Mouse (Mus musculus) liver, embryonic 14.5 days (tissue): ENCODE measurements around the gene Chaf1a. TPM values are rescaled to one million over a fixed set of nuclear protein-coding genes. Genes with fewer than 3 reads are reported as not detected.
A peak's percentile ranks its signal among the peaks of the same experiment; 100 is the strongest.
"Not testable (repeated sequence)": the region's sequence is repeated elsewhere in the genome, so short reads cannot be mapped to it uniquely, and the experiment has no call there.

Source experiments
- ATAC-seq: fragments of 200-750 bp; cut with Nextera tagmentation; 2 replicates; pipeline ENCODE4 v1.8.0; 2017; ENCODE audit warnings: moderate number of reproducible peaks, mild to moderate bottlenecking, moderate library complexity; ENCODE audit not compliant: insufficient read depth
- DNase-seq, 3 experiments: peaks; one replicate each; pipeline ENCODE4 v3.0.0-alpha.2; 2012 to 2013; ENCODE audit warnings: low read depth in 3 of 3, low spot score in 3 of 3
- H3K27ac ChIP-seq: fragments of 300-500 bp; sonication (generic); 2 replicates; pipeline ENCODE4 v1.5.1; 2014; ENCODE audit warnings: moderate library complexity, mild to moderate bottlenecking, control low read depth, inconsistent platforms
- H3K27me3 ChIP-seq: fragments of 300-500 bp; sonication (generic); 2 replicates; pipeline ENCODE4 v1.6.1; 2014; ENCODE audit warnings: mild to moderate bottlenecking, low read length, moderate library complexity; ENCODE audit not compliant: control insufficient read depth, insufficient read depth
- H3K36me3 ChIP-seq: fragments of 300-500 bp; sonication (generic); replicated peaks from 2 replicates; pipeline ENCODE4 v1.6.1; 2014; ENCODE audit warnings: low read depth; ENCODE audit not compliant: control insufficient read depth, insufficient read depth
- H3K4me1 ChIP-seq, 2 experiments: fragments of 200-500 bp in 1 of 2; fragments of 300-500 bp in 1 of 2; sonication (generic) in 1 of 2; replicated peaks; 2 replicates each; pipeline ENCODE4 v1.6.1; 2012 to 2014; ENCODE audit warnings: antibody characterized with exemption in 1 of 2, inconsistent platforms in 1 of 2, low read length in 1 of 2; ENCODE audit not compliant: control insufficient read depth in 2 of 2, insufficient read depth in 2 of 2
- H3K4me2 ChIP-seq: fragments of 300-500 bp; sonication (generic); 2 replicates; pipeline ENCODE4 v1.6.1; 2014; ENCODE audit warnings: low read depth, mild to moderate bottlenecking, control low read depth, moderate library complexity
- H3K4me3 ChIP-seq, 2 experiments: fragments of 200-500 bp in 1 of 2; fragments of 300-500 bp in 1 of 2; sonication (generic) in 1 of 2; 2 replicates each; pipeline ENCODE4 v1.5.1; 2012 to 2014; ENCODE audit warnings: low read depth in 2 of 2, low read length in 2 of 2, mild to moderate bottlenecking in 2 of 2, control low read depth in 1 of 2, inconsistent platforms in 1 of 2, moderate library complexity in 1 of 2; ENCODE audit not compliant: insufficient read depth in 1 of 2
- H3K9ac ChIP-seq: fragments of 300-500 bp; sonication (generic); replicated peaks from 2 replicates; pipeline ENCODE4 v1.6.1; 2014; ENCODE audit warnings: mild to moderate bottlenecking, control low read depth, moderate library complexity
- H3K9me3 ChIP-seq: fragments of 300-500 bp; sonication (generic); 2 replicates; pipeline ENCODE4 v1.6.1; 2016; ENCODE audit warnings: low read length, mixed read lengths; ENCODE audit not compliant: control insufficient read depth
- CTCF ChIP-seq: IDR thresholded peaks from 2 replicates; pipeline ENCODE4 v1.5.1; 2016; ENCODE audit warnings: antibody characterized with exemption, low read depth, control low read depth
- EP300 ChIP-seq: IDR thresholded peaks from 2 replicates; pipeline ENCODE4 v1.6.1; 2016; ENCODE audit warnings: antibody characterized with exemption, low read depth
- WGBS: fragments of 180-500 bp; shearing (Covaris S2); extraction: QIAGEN DNeasy Blood & Tissue Kit; methylation state at CpG from one replicate; pipeline ENCODE4 v1.1.7; 2014; ENCODE audit not compliant: insufficient replicate concordance; 5-methylcytosine and 5-hydroxymethylcytosine counted together
- polyA plus RNA-seq, 2 experiments: library from polyadenylated mRNA; depleted of rRNA in 1 of 2; stranded (reverse) in 1 of 2; unstranded in 1 of 2; fragments of >200 nt; fragmentation: Nextera tagmentation in 1 of 2; extraction: Ambion mirVana in 1 of 2; gene quantifications; 2 replicates each; pipeline versions ENCODE4 v1.2.1 to v1.2.3; 2012 to 2014

The Chaf1a gene
- polyA plus RNA-seq, 2 experiments, result 10.2 to 14.6 TPM

GRCm38 (mm10) chr17:56054938-56055337 is 14.7 kb downstream of the Chaf1a start:
- Histone ChIP-seq H3K9me3 (no peaks in the 10 kb centered on the region), H3K9ac (no peak overlapping the region), H3K4me3 (no peak overlapping the region), H3K4me1 (no peaks in the 10 kb centered on the region), H3K27ac (no peak overlapping the region), H3K27me3 (no peaks in the 10 kb centered on the region), H3K4me2 (no peak overlapping the region), H3K36me3 (peaks cover 69% of the 10 kb centered on the region)
- DNase-seq, result no peak
- no peak for ATAC-seq
- TF ChIP-seq CTCF, result no peak
- no peak for TF ChIP-seq EP300

GRCm38 (mm10) chr17:56055945-56056678 is 15.9 kb downstream of the Chaf1a start:
- Histone ChIP-seq H3K9ac (no peak overlapping the region), H3K36me3 (peaks cover 69% of the 10 kb centered on the region), H3K4me2 (no peak overlapping the region), H3K4me1 (no peaks in the 10 kb centered on the region), H3K9me3 (no peaks in the 10 kb centered on the region), H3K27ac (no peak overlapping the region), H3K27me3 (no peaks in the 10 kb centered on the region), H3K4me3 (no peak overlapping the region)
- TF ChIP-seq EP300 (no peak), CTCF (no peak)
- ATAC-seq (peak; percentile 24; the same call in 1 of the 2 replicates), DNase-seq (no peak)
- 50% methylated on average over 4 of the region's 4 CpGs for WGBS

GRCm38 (mm10) chr17:56057381-56058120 is 17.3 kb downstream of the Chaf1a start:
- no peak for ATAC-seq
- Histone ChIP-seq H3K9ac (no peak overlapping the region), H3K4me1 (no peaks in the 10 kb centered on the region), H3K9me3 (no peaks in the 10 kb centered on the region), H3K27ac (no peak overlapping the region), H3K4me3 (no peak overlapping the region), H3K36me3 (peaks cover 75% of the 10 kb centered on the region), H3K27me3 (no peaks in the 10 kb centered on the region), H3K4me2 (no peak overlapping the region)
- no peak for TF ChIP-seq CTCF
- TF ChIP-seq EP300, result no peak
- 90% methylated on average over 11 of the region's 11 CpGs for WGBS
- no peak for DNase-seq

GRCm38 (mm10) chr17:56062081-56062480 is 21.8 kb downstream of the Chaf1a start:
- ATAC-seq, result no peak
- H3K27ac ChIP-seq, result no peak overlapping the region
- H3K9me3 ChIP-seq, result no peaks in the 10 kb centered on the region
- no peak overlapping the region for H3K4me2 ChIP-seq
- WGBS, result 87% methylated on average over 7 of the region's 7 CpGs
- TF ChIP-seq CTCF, result no peak
- TF ChIP-seq EP300, result no peak
- no peaks in the 10 kb centered on the region for H3K4me1 ChIP-seq
- H3K9ac ChIP-seq, result no peak overlapping the region
- DNase-seq, result no peak
- H3K27me3 ChIP-seq, result no peaks in the 10 kb centered on the region
- no peak overlapping the region for H3K4me3 ChIP-seq
- peaks cover 99% of the 10 kb centered on the region for H3K36me3 ChIP-seq

GRCm38 (mm10) chr17:56065715-56066114 is 25.5 kb downstream of the Chaf1a start:
- not testable (repeated sequence) for DNase-seq, H3K4me2 ChIP-seq, H3K4me1 ChIP-seq, H3K27ac ChIP-seq, H3K4me3 ChIP-seq, H3K27me3 ChIP-seq, H3K9ac ChIP-seq, H3K9me3 ChIP-seq, ATAC-seq
- 77% methylated on average over 6 of the region's 6 CpGs for WGBS
- H3K36me3 ChIP-seq, result peaks cover 97% of the 10 kb centered on the region
- TF ChIP-seq CTCF, result peak; percentile 39; the same call in 1 of the 2 replicates
